Mouse (Mus musculus) fibroblast of lung, adult 2 months (primary cell): ENCODE data around the gene Gpr137c.

Source experiments
- DNase-seq: peaks from one replicate; pipeline ENCODE4 v3.0.0-alpha.2; 2011; ENCODE audit warnings: low read depth

The Gpr137c gene

GRCm38 (mm10) chr14:45219281-45220089, at the start of gene Gpr137c:
Gpr137c (plus strand) TSS chr14:45219717.
- DNase-seq = peak; percentile 99

- DNase-seq = no peak
Observed at GRCm38 (mm10) chr14:45172260-45172659, 47.3 kb upstream of the Gpr137c start.

GRCm38 (mm10) chr14:45175012-45175740, 44.3 kb upstream of the Gpr137c start:
- no peak for DNase-seq

GRCm38 (mm10) chr14:45179186-45179585, 40.3 kb upstream of the Gpr137c start:
- DNase-seq = no peak

GRCm38 (mm10) chr14:45179606-45180005, 39.9 kb upstream of the Gpr137c start:
- no peak for DNase-seq

- no peak for DNase-seq
Observed at GRCm38 (mm10) chr14:45181611-45182010, 37.9 kb upstream of the Gpr137c start.

- peak; percentile 72 for DNase-seq
Observed at GRCm38 (mm10) chr14:45190999-45191398, 28.5 kb upstream of the Gpr137c start.

GRCm38 (mm10) chr14:45200607-45201006, 18.9 kb upstream of the Gpr137c start:
- DNase-seq = no peak

GRCm38 (mm10) chr14:45210683-45211082, 8.8 kb upstream of the Gpr137c start:
- no peak for DNase-seq

GRCm38 (mm10) chr14:45211431-45211830, 8.1 kb upstream of the Gpr137c start:
- no peak for DNase-seq

GRCm38 (mm10) chr14:45216711-45217340, 2.7 kb upstream of the Gpr137c start:
- no peak for DNase-seq

- no peak for DNase-seq
Observed at GRCm38 (mm10) chr14:45217693-45218092, 1.8 kb upstream of the Gpr137c start.

- peak; percentile 18 for DNase-seq
Observed at GRCm38 (mm10) chr14:45220090-45220956, 806 bp downstream of the Gpr137c start, which contains the start of gene Txndc16. Txndc16 (minus strand) TSS chr14:45220328.

GRCm38 (mm10) chr14:45220957-45221630, 1.6 kb downstream of the Gpr137c start:
- no peak for DNase-seq

- DNase-seq = no peak
Observed at GRCm38 (mm10) chr14:45239042-45239441, 19.5 kb downstream of the Gpr137c start.

GRCm38 (mm10) chr14:45241613-45242012, 22.1 kb downstream of the Gpr137c start:
- no peak for DNase-seq

- no peak for DNase-seq
Observed at GRCm38 (mm10) chr14:45251548-45252076, 32.1 kb downstream of the Gpr137c start.

- DNase-seq = no peak
Observed at GRCm38 (mm10) chr14:45263831-45264592, 44.5 kb downstream of the Gpr137c start.

GRCm38 (mm10) chr14:45275816-45276215, 56.3 kb downstream of the Gpr137c start:
- DNase-seq = no peak

GRCm38 (mm10) chr14:45282066-45282465, 62.5 kb downstream of the Gpr137c start:
- no peak for DNase-seq
